Mouse (Mus musculus) cerebellum, adult 2 months (tissue): ENCODE results near the gene Dnm3.

Source experiments
- CTCF ChIP-seq: fragments of 200-500 bp; IDR thresholded peaks from 2 replicates; pipeline ENCODE4 v1.5.1; 2011; ENCODE audit warnings: low read depth, mild to moderate bottlenecking, control low read depth, low read length, moderate library complexity, borderline replicate concordance; ENCODE audit not compliant: insufficient read depth
- POLR2A ChIP-seq: fragments of 200-500 bp; IDR thresholded peaks from 2 replicates; pipeline ENCODE4 v1.6.1; 2011; ENCODE audit warnings: low read length, control low read depth, borderline replicate concordance; ENCODE audit not compliant: insufficient read depth

DNA sequence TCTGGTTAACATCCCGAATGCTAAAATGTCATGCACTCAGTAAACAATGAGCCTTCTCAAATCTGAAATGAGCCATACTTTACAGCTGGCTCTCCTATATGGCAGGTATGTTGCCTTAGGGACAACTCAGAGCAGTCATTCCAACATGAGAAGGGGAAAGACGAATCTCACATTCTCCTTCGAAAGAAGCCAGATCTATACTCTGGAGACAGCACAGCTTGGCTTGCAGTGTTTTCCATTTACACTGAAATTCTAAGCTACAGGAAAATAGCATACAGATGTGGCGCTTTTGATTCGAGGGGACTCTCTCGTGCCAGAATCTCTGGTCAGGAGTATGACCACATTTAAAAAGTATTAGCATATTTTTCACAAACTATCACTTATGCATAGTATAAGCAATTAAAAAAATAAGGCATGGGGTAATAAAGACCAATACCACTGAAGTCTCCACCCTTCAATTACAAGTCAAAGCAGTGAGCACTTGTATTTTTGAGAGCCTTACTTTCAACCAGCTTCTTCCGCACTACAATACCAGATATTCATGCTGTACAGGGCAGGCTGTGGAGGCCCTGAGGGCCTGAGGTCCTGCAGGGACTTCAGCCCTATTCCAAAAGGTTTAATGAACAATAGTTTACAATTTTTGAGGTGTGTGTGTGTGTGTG, 404.8 kb downstream of the Dnm3 start:
- TF ChIP-seq POLR2A (no peak), CTCF (no peak)
